Mouse (Mus musculus) kidney, postnatal 36 days (tissue): ENCODE data around the gene Iqcd.

ENCODE experiments used
- DNase-seq, 2 experiments: peaks; one replicate each; pipeline ENCODE4 v3.0.0; 2021 to 2022; ENCODE audit warnings: mixed read lengths in 2 of 2

Iqcd gene

DNA sequence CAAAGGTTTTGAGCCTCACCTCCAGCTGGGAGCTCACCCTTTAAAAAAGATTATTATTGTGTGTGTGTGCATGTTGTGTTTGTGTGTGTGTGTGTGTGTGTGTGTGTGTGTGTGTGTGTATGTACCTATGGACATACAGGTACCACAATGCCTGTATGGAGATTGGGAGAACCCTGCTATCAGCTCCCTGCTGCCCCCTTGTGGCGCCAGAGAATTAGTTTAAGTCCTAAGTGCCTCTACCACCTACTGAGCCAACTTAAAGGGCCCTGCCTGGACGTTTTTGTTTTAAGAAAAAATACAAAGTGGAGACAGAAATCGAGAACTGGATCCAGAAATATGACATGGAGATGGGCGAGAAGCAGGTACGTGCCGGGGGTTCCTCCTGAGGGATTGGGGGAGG is 16.0 kb downstream of the Iqcd start:
- peak; percentile 90 to 97 for DNase-seq

DNA sequence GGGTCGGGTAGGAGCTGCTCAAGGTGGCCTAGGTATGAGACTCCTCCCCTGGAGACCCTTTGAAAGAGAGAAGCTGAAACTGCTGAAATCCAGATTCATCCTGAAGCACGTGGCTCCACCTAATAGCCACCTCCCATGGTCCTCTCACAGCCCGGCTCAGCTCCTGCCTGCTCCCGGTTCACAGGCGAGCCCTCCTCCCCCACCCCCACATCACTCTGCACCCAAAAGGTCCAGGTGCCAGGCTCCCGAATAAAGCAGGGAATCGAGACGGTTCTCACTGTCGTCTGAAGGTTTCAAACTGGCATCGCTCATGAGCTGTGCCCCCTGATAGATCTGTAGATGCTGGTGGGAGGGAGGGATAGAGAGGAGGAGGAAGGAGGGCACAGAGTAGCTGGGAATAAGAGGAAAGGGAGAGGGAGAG is 16.4 kb downstream of the Iqcd start:
- DNase-seq = no peak

GRCm38 (mm10) chr5:120605688-120606087 is 16.9 kb downstream of the Iqcd start:
- DNase-seq = peak; percentile 89 to 95

GRCm38 (mm10) chr5:120606590-120607200 is 17.9 kb downstream of the Iqcd start:
- no peak for DNase-seq

- no peak for DNase-seq
Measured at GRCm38 (mm10) chr5:120607335-120607734, 18.5 kb downstream of the Iqcd start.

DNA sequence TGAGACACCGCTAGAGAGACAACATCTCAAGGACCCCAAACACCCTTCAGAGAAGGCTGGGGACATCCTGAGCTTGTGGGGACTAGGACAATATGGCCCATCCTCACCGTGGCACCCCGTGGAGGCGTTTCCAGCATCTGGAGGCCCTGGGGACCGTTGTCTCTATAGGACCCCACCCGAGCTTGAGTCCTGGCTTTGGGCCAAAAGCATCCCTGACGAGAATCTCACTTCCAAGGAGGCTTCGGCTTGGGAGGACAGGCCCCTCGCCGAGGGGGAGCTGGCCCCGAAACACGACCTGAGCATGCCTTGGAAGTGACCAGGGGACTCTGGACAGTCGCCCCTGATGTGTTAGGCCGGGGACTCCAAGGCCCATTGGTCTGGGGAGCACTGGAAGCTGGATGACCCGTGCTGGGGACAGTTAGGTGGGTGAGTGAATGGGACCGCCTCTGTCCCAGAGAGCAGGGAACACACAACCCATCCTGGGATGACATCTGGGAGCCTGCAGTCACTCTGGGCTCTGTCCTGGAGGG is 20.5 kb downstream of the Iqcd start:
- DNase-seq = no peak

DNA sequence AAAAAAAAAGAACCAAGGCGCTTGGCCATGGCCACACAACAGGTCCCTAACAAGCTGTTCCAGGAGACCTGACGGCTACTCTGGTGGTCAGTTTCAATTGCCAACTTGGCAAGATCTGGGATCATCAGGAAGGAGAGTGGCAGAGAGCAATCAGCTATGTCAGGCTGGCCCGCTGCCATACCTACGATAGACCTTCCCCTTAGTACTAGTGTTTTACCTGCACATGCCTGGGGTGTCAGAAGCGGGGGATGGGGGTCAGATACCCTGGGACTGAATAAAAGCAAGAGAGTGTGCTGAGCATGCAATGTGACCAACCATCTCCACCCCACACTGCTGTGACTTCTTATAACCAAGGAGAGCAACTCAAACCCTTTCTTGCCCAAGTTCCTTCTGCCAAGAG is 22.1 kb downstream of the Iqcd start:
- peak; percentile 62 to 70 for DNase-seq

DNA sequence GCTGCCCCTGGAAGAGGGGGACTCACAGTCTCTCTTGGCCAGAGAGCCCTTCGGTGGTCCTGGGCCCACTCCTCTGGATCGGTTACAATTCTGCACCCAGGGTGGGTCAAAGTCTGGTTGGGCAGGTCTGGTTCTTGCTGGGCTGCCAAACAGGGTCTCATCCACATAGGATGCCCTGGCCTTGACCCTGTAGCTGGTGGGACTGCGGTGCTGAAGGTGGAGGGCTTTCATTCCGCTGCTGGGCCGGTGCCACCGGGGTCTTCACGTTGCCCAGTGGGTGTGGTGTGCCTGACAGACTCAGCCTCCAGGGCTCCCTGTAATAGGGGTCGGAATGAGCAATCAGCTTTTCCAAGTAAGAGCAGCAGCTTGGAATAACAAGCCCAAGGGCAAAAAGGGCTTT is 22.6 kb downstream of the Iqcd start:
- no peak for DNase-seq

DNA sequence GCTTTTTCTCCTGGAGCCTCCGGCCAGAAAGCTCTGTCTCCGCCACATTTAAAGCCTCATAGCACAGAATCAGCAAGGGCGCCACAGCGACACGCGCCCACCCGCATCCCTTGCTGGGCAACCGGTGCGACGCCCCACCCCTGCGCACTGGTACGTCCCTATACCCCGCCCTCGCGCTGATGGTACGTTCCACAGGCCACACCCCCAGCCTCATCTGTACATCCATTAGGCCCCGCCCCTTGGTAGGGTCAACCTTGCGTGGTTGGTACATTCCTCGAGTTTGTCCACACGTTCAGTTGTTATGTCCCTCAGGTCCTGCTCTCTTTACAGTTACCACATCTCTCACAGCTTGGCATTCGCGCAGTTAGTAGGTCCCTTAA is 23.6 kb downstream of the Iqcd start, which contains the start of the genes Rita1 and Ddx54:
Gene Rita1 (minus strand): TSS at position 148 of the 380 bp plus-strand sequence.
Gene Ddx54 (plus strand): TSS at position 298 of the 380 bp plus-strand sequence.
- DNase-seq = peak; percentile 98 to 99

- DNase-seq = peak; percentile 100
Measured at GRCm38 (mm10) chr5:120612822-120613604, 24.2 kb downstream of the Iqcd start.

DNA sequence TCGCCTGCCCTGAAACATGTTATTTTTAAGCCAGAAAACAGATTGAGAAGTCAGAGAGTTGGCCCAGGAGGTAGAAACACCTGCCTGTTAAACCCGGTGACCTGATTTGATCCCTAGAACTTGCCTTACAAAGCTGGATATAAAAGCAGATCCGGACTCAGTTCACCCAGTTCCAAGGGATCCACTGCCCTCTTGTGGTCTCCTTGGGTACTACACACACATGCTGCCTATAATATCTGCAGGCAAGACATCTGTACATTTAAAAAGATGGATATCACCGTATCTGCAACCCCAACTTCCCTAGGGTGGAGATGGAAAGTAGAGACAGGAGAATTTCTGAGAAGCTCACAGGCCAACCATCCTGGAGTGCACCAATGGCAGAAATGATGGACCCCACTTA is 27.1 kb downstream of the Iqcd start:
- peak in 1 of 2 experiments; percentile 62 for DNase-seq

- DNase-seq = no peak
Measured at GRCm38 (mm10) chr5:120618778-120619177, 30.0 kb downstream of the Iqcd start.

DNA sequence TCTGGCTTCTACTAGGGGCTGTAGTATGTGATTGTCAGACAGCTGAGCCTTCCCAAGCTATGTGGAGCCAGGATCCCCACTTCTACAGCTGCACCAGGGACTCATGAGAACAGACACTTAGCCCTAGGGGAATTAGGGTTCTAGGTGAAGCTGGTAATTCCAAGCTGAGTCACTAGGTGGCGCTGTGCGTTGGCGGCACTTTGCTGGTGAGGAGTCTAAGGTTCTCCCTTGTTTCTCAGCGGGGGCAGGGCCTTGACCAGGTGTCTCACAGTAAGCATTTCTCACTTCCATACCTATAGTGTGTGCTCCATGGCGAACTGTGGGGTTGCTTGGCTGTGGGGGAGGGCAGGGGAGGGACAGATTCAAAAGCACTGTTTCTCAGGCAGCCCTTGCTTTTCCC is 30.4 kb downstream of the Iqcd start:
- DNase-seq = peak; percentile 51 to 85

DNA sequence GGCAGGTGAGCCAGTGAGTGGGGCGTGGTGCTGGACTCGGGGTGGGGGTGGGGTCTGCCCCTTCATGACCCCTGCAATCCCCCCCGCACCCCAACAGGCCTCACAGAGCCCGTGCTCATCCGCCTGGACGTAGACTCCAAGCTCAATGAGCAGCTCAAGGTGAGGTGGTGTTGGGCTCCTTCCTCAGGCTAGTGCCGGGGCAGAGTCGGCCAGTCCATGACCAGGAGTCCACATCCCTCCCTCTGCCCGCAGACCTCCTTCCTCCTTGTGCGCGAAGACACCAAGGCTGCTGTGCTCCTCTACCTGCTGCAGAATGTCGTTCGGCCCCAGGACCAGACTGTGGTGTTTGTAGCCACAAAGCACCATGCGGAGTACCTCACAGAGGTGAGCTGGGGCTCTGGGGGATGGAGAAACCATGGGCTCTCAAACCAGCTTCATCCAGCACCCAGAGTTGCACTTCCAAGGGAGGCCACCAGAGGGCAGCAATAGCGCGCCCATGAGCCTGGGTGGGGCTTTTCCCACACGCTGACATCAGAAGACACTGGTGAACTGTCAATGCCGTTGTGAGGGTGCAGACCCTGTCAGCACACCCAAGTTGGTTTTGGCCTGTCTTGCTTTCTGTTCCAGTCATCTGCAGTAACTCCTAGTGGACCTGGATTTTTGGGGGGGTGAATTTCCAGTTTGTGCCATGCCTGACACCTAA is 31.7 kb downstream of the Iqcd start:
- DNase-seq = peak; percentile 64 to 88

DNA sequence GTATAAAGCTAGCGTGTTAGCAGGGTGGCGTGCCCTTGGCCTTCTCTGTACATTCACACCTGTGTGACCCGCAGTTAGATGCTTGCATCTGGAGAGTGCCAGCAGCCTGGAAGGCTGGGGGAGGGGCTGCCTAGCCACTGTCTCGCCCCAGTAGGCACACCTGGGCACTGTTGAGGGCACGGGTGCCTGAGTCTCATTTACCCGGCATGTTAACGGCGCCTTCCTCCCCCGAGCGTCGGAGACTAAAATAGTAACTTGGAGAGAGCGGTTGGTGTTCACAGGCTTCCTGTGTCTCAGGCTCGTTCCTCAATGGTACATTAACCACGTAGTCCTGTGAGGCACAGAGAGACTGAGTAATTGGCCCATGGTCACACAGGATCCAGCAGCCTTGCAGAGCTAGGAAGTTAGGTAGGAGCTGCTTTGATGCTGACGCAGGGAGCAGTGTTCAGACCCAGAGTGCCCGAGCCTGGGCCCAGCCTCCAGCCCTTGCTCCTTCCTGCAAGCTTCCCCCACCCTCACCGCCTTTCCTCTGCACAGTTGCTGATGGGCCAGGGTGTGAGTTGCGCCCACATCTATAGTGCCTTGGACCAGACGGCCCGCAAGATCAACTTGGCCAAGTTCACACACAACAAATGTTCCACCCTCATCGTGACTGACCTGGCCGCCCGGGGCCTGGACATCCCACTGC is 32.4 kb downstream of the Iqcd start:
- peak; percentile 58 to 71 for DNase-seq

GRCm38 (mm10) chr5:120621846-120622197 is 33.0 kb downstream of the Iqcd start:
- no peak for DNase-seq

DNA sequence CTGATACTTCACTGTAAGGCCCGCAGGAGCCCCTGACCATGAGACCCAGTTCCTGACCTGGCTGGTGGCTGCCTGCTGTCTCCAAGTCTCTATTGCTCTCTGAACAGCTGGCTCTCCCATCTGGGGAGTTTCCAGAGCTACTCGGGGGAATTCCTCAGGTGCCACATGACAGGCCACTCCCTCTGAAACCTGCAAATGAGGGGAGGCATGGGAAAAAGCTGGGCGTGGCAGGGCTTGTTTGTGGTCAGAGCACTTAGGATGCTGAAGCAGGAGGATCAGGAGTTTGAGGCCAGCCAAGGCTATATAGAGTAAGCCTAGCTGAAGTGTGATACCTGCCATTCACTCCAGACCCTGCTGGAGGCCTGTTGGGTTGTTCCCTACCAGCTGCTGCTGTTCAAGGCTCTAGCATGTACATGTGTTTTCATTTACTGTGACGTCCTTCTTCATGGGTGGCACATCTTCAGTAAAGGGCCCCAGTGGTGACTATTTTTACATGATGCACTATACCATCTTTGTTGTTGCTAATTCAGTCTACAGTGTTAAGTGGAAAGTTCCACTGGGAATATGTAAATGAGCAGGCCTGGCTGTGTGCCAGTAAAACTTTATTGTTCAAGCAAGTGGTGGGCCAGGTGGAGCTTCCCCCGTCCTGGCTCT is 33.5 kb downstream of the Iqcd start:
- DNase-seq = peak; percentile 41 to 58

DNA sequence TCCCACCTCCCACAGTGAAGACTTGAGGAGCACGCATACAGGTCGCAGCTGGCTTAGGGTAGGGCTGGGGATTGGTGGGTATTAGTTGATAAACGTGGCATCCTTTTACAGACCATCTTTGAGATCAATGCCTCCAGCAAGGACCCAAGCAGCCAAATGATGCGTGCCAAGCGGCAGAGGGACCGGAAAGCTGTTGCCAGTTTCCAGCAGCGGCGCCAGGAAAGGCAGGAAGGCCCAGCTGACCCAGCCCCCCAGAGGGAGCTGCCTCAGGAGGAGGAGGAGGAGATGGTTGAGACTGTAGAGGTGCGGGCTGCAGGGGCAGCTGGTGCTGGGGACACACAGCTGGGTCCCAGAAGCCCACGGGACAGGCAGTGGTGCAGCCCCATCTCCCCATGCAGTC is 35.6 kb downstream of the Iqcd start:
- no peak for DNase-seq

GRCm38 (mm10) chr5:120626399-120626798 is 37.6 kb downstream of the Iqcd start:
- DNase-seq = peak in 1 of 2 experiments; percentile 62

DNA sequence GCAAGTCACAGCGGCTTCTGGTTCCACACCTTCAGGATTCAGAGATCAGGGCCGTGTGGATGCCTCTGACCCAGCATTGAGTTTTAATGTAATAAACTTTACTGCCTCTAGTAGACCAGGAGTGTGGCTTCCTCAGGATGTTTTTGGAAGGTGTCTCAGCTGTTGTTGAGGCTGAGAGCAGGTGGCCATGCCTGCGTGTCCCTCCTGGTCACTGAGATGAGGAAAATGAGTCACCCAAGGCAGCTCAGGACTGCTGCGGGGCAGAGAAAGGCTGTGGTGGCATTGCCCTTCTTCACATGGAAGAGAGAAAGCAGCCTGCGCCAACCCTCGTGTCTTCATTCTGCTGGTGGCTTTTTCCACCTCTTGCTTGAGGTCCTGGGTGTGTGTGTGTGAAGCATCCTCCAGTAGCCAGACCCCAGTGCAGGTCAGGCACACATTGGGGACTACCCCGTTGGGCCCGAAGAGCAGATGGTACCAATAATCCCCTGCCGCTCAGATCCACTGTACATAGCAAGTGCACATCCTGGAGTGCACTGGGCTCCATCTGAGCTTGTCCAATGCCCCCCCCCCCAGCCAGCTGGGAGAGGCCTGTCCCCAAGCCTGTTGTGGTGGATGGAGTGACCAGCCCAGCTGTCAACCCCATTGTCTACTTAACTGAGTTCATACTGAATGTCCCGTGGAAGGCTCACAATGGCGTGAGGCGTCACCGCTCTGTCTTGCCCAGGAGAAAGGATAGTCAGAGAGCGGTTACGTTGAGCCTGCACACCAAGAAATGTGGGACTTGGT is 38.9 kb downstream of the Iqcd start:
- DNase-seq = no peak

- DNase-seq = peak in 1 of 2 experiments; percentile 45
Measured at GRCm38 (mm10) chr5:120628624-120629023, 39.8 kb downstream of the Iqcd start.
